Mouse (Mus musculus): ENCODE data around the gene C1qa.
A peak's percentile ranks its signal among the peaks of the same experiment; 100 is the strongest.

C1qa gene

GRCm38 (mm10) chr4:136898637-136899036 lies at the start of gene C1qa:
TSS of gene C1qa (minus strand) at chr4:136898803.
- DNase-seq = no peak

DNA sequence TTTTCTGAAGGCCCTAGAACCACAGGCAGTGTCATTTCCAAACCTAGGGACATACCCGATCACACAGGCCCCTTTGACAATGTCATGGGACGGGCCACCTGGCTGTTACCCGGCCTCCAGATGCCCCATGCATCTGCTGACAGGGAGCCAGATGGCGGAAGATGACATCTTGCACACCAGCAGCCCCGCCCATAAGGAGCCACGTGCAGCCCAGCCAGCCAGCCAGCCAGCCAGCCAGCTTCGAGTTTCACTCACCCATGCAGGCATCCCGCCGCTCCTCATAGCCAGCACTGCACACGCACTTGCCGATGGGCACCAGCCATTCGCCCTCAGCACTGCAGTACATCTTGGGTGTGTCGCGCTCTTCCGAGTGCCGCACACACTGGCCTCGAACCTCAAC lies 46.8 kb upstream of the C1qa start:
- DNase-seq = peak; percentile 29

DNA sequence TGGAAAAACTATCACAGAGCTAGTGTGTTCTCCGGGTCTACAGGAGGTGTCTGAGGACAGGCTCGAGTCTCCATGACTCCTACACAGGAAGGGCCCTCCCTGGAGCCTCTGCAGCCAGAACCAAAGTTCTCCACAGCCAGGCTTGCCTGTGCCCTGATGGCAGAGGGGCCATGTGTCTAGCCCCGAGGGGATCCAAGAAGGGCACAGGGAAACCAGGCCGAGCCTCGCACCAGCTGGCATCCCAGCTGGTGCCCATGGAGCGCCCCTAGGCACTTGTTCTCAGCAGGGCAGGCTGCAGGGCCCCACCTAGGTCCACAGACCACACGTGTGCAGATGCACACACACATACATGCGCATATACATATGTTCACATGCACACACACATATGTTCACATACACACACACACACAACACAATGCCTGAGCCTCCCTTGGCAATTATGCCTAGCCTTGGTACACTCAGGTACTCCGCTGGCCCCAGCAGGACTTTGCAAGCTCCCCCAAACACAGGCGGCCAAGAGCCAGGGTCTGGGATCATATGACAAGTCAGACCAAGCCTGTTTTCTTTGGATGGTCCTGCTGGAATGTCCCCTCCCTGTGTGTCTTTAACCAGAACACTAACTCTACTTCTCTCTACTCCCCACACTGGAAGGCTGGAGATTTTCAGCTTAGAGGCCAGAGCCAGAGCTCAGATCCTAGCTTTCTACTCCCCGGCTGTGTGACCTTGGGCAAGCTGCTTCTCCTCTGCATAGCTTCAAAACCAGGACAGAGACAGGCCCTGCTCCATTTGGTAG lies 46.2 kb upstream of the C1qa start:
- peak; percentile 63 for DNase-seq

DNA sequence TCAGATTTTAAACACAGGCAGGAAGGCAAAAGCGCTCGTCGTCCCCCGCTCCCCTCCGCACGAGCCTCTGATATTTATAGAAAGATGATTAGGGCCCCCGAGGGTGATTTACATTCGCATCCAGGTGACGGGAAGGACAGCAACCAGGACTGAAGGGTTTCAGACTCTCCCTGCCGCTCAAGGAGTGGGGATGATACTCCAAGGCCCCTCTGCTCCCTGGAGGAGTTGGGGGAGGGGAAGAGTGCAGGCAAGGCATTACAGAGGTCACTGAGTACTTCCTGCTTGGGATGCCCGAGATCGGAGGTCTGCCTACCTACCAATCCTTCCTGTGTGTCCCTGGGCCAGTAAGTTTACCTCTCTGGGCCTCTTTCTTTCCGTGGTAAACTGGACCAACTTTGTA lies 44.6 kb upstream of the C1qa start:
- no peak for DNase-seq

DNA sequence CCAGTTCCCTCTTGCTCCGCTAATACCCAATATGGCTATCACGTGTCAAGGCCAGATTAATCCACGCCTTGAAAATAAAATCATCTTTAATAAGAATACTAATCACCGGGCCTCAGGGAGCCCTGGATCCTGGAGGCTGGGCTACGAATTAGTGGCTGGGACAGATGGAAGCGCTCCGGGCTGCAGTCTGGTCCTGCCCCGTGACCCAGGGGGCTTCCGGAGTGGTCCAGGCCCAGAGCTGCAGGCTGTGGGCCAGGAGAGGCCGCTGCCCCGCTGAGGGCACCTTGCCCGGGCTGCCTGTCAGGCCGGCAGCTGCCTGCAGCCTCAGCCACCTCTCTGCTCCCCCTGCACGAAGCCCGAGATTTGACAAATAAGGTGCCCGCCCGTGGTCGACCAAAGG lies 44.2 kb upstream of the C1qa start:
- peak; percentile 86 for DNase-seq

- DNase-seq = peak; percentile 18
These were observed 39.3 kb upstream of the C1qa start for GRCm38 (mm10) chr4:136937935-136938334.

DNA sequence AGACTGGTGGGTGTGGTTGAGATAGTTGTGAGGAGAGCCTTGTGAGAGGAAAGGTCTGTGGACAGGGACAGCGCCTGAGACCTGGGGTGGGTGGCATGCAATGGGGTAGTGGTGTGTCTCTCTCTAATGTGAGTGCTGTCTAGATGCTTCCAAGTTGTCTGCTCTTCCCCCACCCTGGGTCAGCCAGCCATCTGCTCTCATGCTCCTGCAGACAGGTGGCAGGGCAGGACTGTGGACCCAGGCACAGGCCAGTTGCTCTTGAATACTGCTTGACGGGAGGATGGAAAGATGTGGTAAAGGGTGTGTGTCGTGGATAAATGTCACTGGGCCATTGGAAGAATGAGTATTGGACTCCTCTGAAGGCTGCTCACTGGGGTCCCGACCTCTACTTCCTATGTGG lies 38.7 kb upstream of the C1qa start:
- peak; percentile 80 for DNase-seq

DNA sequence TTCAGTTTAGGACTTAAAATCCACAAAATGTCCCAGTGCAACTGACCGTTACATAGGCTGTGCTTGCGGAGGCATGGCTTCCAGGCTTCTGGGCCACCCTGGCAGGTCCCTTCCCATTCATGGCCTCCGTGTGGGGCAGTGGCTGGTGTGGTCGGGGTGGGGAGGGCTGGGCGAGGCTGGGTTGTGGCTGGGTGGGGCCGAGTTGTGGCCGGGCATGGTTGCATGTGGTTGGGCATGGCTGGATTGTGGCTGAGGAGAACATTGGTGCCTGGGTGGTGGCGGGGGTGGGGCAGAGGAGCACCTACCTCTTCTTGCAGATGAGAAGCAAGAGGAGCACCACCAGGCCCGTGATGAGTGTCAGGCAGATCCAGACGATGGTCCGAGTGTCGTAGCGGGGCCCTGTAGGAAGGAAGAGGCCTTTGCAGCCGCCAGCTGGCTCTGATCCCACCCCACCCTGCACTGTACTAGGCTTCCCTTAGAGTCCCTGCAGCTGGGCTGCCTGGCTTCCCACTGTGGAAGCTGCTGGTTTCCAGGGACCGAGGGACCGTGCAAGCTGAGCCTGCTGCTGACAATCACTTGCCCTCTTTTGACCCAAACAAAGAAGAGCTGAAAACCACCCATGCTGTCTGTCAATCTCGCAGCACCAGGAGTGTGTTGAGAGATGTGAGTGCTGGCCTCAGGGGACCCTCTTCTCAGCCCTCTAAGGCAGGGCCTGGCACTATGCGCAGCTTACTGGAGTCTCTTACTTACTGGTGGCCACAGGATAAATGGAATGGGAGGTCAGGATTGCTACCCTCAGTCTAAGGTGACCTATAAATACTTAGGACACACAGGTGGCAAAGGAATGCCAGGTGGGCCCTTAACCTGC lies 36.4 kb upstream of the C1qa start:
- no peak for DNase-seq

DNA sequence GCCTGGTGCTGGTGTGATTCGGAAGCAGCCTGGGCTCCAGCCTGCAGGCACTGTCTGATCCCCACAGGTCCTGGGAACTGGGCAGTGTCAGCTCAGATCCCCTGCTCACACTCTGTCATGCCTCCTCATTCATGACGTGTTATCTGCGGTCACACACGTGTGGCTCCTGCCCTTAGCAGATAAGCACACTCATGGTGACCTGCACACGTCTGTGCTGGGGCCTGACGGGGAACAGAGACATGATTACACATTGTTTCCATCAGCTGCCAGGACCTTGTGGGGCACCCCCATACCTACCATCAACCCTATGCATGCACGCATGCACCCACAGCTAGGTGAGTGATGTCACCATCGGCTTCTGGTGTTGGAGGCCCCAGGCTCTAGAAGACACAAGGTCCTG lies 31.9 kb upstream of the C1qa start:
- DNase-seq = no peak

DNA sequence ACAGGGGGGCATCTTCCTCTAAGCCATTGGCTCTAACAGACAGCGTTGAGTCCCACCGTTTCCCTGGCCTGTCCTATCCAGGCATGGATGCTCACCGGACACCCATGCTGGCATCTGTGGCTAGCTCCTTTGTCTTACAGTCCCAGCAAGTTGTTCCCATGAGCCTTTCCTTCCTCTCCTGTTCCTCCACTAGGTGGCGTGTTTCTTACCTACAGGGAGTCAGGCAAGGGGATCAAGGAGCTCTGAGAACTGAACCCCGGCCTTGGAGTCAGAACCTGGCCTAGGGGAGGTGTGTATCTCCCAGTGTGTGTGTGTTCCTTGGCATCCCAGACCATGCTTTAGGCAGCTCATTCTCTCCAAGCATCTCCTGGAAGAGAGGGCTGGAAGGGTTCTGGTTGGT lies 30.3 kb upstream of the C1qa start:
- peak; percentile 67 for DNase-seq

DNA sequence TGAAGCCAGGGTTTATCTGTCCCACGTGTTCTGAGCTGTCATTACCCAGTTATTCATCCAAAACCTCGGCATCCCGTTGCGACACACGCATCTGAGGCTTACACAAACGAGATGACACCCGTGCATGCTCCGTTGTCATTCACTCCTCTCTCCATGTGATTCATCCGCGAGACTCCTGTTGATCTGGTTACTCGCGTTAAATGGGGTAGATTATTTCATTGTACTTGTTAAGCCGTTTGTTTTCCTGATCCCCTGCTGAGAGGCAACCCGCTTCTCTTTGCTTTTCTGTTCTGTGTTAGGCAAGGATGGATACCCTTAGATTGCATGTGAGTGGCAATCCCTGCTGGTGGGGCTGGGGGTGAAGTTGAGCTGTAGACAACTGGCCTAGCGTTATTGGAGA lies 27.2 kb upstream of the C1qa start:
- no peak for DNase-seq

- no peak for DNase-seq
These were observed 25.9 kb upstream of the C1qa start for GRCm38 (mm10) chr4:136924529-136924928.

DNA sequence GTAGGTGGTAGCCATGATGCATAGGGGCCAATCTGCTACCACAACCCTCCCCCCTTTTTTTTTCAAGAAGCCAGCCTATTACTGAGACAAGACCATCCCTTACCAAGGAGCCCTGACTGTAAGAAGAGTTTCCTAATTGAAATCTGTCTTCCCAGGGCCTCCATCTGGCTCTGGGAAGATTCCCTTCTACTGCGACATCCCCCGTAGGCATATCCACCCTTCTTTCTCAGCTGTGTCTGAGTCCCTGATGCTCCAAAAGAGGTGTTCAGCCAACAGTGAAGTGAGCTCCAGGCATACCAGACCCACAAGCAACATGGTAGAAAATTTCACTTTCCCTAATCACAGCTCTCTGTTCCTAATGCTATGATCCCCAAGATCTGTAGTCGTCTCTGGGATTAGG lies 20.9 kb upstream of the C1qa start:
- DNase-seq = no peak

DNA sequence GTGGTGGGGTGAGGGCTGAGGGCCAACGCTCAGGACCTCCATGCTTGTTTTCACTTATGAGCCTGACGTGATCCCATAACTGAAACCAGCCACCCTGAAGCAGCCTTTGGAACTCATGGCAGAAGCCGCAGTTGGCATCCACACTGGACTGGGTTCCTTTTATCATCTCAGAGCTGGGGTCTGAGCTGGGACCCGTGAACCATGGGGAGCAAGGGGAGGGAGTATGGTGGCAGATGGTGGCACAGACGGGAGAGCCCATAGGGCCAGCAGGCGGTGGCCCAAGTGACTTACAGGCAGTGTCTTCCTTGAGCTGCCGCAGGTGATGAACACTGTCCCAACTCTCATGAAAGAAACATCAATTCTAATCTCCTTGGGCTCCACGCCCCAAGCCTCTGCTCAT lies 20.2 kb upstream of the C1qa start:
- DNase-seq = no peak

DNA sequence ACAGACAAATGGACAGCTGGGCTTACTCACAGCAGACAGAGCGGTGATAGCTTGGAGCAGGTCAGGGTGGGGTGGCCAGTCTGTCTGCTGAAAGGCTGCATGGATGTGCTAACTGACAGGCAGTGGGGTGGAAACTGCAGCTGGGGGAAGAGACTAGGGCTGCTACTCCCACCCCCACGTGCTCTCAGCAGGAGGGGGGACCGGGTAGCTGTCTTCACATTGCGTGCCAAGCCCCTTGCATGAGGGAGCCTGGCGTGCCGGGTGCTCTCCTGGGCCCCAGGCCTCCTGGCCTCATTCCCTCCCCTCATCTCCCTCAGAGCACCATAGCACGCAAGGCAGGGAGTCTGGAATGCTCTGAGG lies 18.5 kb upstream of the C1qa start:
- no peak for DNase-seq

DNA sequence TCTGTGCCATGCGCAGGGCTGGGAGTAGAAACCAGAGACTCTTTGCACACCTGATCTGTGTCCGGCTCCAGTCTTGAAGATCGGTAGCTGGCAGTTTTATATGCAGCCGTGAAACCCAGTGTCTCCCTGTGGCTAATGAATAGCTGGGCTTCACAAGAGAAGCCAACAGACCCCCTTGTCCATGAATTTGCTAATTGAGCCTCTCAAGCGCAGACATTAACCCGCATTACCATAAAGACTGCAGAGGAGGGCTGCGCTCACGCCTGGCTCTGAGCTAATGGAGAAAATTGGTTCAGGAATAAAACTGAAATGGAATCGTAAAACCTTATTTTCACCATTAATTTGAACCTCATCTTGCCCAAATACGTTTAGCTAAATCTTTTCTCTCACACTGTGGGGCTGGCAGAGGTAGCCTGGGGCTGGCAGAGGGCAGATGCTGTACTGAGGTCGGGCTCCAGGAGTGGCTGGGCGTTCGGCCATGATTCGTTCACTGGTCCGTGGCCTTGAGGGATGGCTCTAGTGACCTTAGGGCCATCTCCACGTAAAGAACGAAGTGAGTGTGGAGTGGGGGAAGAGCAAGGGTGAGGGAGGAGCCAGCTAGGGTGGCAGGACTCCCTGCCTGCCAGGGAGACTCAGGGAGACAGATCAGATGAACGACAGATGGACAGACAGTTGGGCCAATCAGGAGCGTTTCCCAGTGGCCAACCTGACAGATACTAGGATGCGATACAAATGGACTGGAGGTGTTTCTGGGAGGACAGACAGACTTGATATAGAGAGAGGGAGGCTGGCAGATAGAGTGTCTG lies 18.0 kb upstream of the C1qa start:
- DNase-seq = peak; percentile 62

GRCm38 (mm10) chr4:136912841-136913240 lies 14.2 kb upstream of the C1qa start:
- no peak for DNase-seq

- DNase-seq = no peak
These were observed 13.2 kb upstream of the C1qa start for GRCm38 (mm10) chr4:136911804-136912203.

GRCm38 (mm10) chr4:136911211-136911646 lies 12.6 kb upstream of the C1qa start:
- DNase-seq = no peak

GRCm38 (mm10) chr4:136907809-136908208 lies 9.2 kb upstream of the C1qa start:
- DNase-seq = no peak

DNA sequence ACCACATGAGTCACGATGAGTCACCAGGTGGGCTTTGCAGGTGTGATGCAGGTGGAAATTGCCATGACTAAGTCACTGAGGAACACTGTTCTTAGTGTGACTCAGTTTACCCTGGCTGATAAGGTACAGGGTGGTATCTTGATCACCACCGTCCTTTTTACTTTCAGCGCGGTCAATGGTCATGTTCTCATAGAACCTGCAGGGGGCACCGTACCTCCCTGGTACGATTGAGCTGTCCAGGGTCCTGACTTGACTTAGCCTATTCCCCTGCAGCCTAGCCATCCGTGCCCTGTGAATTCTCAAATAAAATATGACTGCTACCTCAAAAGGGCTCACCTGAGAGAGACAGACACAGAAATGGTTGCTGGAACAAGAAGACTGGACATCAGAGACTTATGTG lies 8.4 kb upstream of the C1qa start:
- no peak for DNase-seq

DNA sequence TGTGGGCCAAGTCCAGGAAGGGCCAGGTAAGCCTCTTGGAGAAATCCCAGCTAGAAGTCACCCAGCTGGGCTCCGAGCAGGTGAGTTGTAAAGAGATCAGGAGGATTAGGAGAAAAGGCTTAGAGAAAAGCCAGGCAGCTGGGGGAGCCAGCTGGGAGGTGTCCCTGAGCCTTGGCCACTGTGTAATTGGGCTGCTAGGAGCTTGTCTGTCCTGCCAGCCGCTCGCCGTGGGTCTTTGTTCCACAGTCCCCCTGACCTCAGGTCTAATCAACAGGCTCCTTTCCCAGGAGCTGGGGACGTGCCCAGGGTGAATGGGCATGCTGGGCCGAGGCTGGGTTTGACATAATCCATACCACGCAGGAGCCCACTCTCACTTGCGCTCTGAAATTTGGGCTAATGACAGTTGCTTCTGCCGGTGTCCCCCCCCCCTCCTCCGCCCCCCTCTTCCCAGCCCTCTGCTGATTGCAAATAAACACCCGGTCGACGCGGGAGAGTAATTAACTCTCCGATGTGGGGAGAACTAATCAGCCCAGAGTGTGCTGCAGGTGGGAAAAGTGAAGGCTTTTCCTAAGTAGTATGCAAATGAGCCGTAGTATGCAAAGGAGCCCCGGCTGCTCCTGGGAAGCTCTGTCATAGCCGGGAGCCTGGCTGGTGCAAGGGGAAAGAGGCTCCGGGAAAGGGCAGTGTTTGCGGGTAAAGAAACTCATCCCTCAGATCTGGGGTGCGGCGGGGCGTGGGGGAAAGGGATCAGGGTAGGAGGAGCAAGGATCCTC lies 6.3 kb upstream of the C1qa start:
- no peak for DNase-seq

DNA sequence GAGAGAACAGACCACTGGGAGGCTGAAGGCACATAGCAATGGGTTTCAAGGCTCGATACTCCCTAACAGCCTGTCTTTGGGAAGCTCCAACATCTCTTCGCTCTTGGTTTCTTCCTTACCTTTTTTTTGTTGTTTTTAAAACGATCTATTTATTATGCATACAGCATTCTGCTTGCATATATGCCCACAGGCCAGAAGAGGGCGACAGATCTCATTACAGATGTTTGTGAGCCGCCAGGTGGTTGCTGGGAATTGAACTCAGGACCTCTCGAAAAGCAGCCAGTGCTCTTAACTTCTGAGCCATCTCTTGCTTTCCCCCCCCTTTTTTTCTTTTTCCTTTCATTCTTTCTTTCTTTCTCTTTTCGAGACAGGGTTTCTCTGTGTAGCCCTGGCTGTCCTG lies 551 bp upstream of the C1qa start:
- no peak for DNase-seq

Data from cerebellum, adult 9-11 months (tissue).